Mouse (Mus musculus) stomach, postnatal 0 days (tissue): ENCODE measurements around the gene Grk6. TPM values are rescaled to one million over a fixed set of nuclear protein-coding genes. Genes with fewer than 3 reads are reported as not detected.

Experiments
- ATAC-seq: fragments of 200-750 bp; cut with Nextera tagmentation; 2 replicates; pipeline ENCODE4 v1.8.0; 2017; ENCODE audit not compliant: low FRiP score, low TSS enrichment
- DNase-seq: peaks from one replicate; pipeline ENCODE4 v3.0.0-alpha.2; 2016; ENCODE audit warnings: low spot score
- H3K27ac ChIP-seq: fragments of 300-500 bp; sonication (generic); replicated peaks from 2 replicates; pipeline ENCODE4 v1.5.1; 2014; ENCODE audit warnings: mild to moderate bottlenecking, control low read depth
- H3K27me3 ChIP-seq: fragments of 300-500 bp; sonication (generic); 2 replicates; pipeline ENCODE4 v1.6.1; 2014; ENCODE audit warnings: low read length; ENCODE audit not compliant: control insufficient read depth, insufficient read depth
- H3K36me3 ChIP-seq: fragments of 300-500 bp; sonication (generic); 2 replicates; pipeline ENCODE4 v1.6.1; 2014; ENCODE audit warnings: low read length, mixed read lengths; ENCODE audit not compliant: control insufficient read depth, insufficient read depth
- H3K4me1 ChIP-seq: fragments of 300-500 bp; sonication (generic); replicated peaks from 2 replicates; pipeline ENCODE4 v1.6.1; 2014; ENCODE audit warnings: antibody characterized with exemption; ENCODE audit not compliant: control insufficient read depth, insufficient read depth
- H3K4me2 ChIP-seq: fragments of 300-500 bp; sonication (generic); replicated peaks from 2 replicates; pipeline ENCODE4 v1.6.1; 2014; ENCODE audit warnings: low read depth, mild to moderate bottlenecking, control low read depth, moderate library complexity
- H3K4me3 ChIP-seq: fragments of 300-500 bp; sonication (generic); 2 replicates; pipeline ENCODE4 v1.5.1; 2014; ENCODE audit warnings: low read depth, low read length, control low read depth
- H3K9ac ChIP-seq: fragments of 300-500 bp; sonication (generic); 2 replicates; pipeline ENCODE4 v1.6.1; 2014; ENCODE audit warnings: mild to moderate bottlenecking, low read length, control low read depth, mixed read lengths
- H3K9me3 ChIP-seq: fragments of 300-500 bp; sonication (generic); 2 replicates; pipeline ENCODE4 v1.6.1; 2016; ENCODE audit warnings: low read length; ENCODE audit not compliant: control insufficient read depth
- CTCF ChIP-seq: IDR thresholded peaks from 2 replicates; pipeline ENCODE4 v1.5.1; 2016; ENCODE audit warnings: antibody characterized with exemption, low read depth, mild to moderate bottlenecking, moderate library complexity
- EP300 ChIP-seq: optimal IDR thresholded peaks from 2 replicates; pipeline ENCODE3; 2016; ENCODE audit warnings: antibody characterized with exemption
- WGBS: fragments of 180-500 bp; shearing (Covaris S2); extraction: QIAGEN DNeasy Blood & Tissue Kit; methylation state at CpG from one replicate; pipeline ENCODE4 v1.1.7; 2014; 5-methylcytosine and 5-hydroxymethylcytosine counted together
- polyA plus RNA-seq: library from polyadenylated mRNA; unstranded; fragments of >200 nt; fragmentation: Nextera tagmentation; extraction: Ambion mirVana; gene quantifications from 2 replicates; pipeline ENCODE4 v1.2.1, GENCODE M21; 2015

Grk6 gene
- polyA plus RNA-seq, 1 experiment from 2014 or later: 17.7 TPM

DNA sequence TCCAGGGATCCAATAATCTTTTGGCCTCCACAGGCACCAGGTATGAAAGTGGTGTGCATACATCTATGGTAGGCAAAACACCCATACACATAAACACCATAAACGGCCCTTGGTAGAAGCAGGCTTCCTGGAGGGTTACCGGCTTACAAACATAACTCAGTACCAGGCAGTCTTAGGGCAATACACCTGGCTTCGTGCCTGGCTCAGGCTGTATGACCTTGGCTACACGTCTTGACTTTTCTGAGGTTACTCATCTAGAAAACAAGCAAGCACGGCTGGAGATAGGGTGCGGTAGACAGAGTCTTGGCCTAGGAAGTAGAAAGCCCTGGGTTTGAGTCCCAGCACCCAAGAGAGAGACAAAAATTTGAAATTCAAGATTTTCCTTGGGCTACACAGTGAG, 51.8 kb downstream of the Grk6 start:
- 54% methylated on average over 6 of the region's 6 CpGs for WGBS
- no peaks in the 10 kb centered on the region for H3K4me1 ChIP-seq
- ATAC-seq (no peak), DNase-seq (no peak)
- 0 out of 2 replicates have a peak overlapping the region, but pooled peaks have one; percentile 40 for H3K27ac ChIP-seq
- no peaks in the 10 kb centered on the region for H3K9me3 ChIP-seq
- no peak overlapping the region for H3K9ac ChIP-seq
- H3K36me3 ChIP-seq: peaks cover 17% of the 10 kb centered on the region
- no peak for TF ChIP-seq CTCF
- H3K4me2 ChIP-seq: no peak overlapping the region
- H3K4me3 ChIP-seq: no peak overlapping the region
- H3K27me3 ChIP-seq: peaks cover 2% of the 10 kb centered on the region; the same call in 1 of the 2 replicates

DNA sequence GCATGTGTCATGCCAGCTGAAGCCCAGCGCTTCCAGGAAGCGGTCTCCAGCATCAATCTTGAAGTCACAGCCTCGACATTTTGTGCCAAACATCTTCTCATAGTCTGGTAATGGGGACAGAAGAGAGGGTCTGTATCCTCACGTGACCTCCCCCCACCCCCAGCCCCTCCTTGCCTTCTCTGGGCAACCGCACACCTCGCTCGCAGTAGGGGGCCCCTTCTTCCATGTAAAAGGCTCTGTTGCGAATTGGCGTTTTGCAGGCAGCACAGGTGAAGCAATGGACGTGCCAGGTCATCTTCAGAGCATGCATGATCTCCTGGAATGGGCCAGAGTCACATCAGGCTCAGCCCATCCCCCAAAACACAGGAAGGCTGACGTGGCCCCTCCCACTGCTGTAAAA, 54.0 kb downstream of the Grk6 start:
- no peak for ATAC-seq
- 60% methylated on average over 11 of the region's 11 CpGs for WGBS

DNA sequence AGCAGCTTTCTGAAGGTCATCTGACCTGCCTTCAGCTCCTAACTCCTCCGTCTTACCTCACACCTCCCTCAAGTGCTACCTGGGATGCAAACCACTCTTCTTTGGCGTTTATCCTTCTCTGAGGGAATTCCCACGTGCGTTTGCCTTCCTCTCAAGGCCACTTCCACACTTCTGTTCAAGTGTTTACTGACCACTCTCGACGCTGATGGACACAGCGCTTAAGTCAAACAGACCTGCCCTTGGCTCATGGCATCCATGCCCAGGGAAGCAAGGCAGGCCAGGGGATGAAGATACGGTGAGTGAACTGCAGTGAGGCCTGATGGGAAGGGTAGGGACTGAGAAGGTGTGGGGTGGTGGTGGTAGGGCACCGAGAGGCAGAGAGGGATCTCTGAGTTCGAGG, 55.7 kb downstream of the Grk6 start:
- WGBS: 70% methylated on average over 10 of the region's 10 CpGs
- H3K4me1 ChIP-seq: no peaks in the 10 kb centered on the region
- H3K27ac ChIP-seq: no peak overlapping the region
- H3K4me2 ChIP-seq: no peak overlapping the region
- ATAC-seq: no peak
- no peak overlapping the region for H3K4me3 ChIP-seq
- peaks cover 33% of the 10 kb centered on the region for H3K36me3 ChIP-seq
- H3K9ac ChIP-seq: no peak overlapping the region
- TF ChIP-seq CTCF (no peak), EP300 (no peak)
- H3K9me3 ChIP-seq: no peaks in the 10 kb centered on the region
- no peaks in the 10 kb centered on the region for H3K27me3 ChIP-seq
- DNase-seq: no peak

More for the DNA sequence above, 54.0 kb downstream of the Grk6 start:
- Histone ChIP-seq H3K27ac (no peak overlapping the region), H3K4me3 (no peak overlapping the region), H3K4me1 (no peaks in the 10 kb centered on the region), H3K9me3 (no peaks in the 10 kb centered on the region), H3K4me2 (no peak overlapping the region), H3K9ac (no peak overlapping the region), H3K27me3 (no peaks in the 10 kb centered on the region), H3K36me3 (peaks cover 22% of the 10 kb centered on the region)
- TF ChIP-seq CTCF (no peak), EP300 (no peak)
- DNase-seq: no peak

DNA sequence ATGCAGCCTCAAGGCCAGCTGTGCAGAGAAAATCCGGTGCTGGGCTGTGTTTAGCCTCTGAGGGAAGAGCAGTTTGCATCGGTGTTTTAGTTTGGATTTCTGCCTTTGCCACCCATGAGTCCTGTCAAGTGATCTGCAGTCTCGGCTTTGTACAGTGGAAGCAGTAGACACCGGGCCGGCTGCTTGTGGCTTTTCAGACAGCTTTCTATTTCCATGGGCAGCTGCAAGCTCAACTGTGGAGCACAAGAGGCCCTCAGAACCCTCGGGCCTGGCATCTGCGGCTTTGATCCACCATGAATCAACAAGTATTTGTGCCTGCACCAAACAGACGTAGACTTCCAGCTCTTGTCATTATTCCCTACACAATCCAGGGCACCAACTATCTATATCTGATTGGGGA, 57.5 kb downstream of the Grk6 start:
- Histone ChIP-seq H3K4me1 (no peaks in the 10 kb centered on the region), H3K27me3 (no peaks in the 10 kb centered on the region), H3K4me2 (no peak overlapping the region), H3K9me3 (no peaks in the 10 kb centered on the region), H3K27ac (no peak overlapping the region), H3K4me3 (no peak overlapping the region), H3K9ac (no peak overlapping the region), H3K36me3 (peaks cover 49% of the 10 kb centered on the region)
- no peak for DNase-seq
- TF ChIP-seq CTCF (no peak), EP300 (no peak)
- ATAC-seq: no peak
- WGBS: 81% methylated on average over 8 of the region's 8 CpGs

DNA sequence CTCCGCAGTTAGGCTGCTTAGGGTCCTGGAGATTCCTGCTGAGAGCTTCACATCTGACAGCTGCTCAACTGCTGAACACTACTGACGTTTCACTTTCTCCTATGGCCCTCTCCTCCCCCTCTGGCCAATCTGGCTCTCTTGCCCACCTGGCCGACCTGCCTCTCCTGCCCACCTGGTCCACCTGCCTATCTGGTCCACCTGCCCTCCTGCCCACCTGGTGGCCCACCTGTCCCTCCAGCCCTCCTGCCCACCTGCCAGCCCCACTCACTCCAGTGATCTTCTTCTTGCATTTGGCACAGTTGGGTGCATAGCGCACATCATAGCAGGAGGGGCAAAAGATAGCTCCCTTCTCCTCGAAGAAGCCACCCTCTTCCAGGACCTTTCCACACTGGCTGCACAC, 59.5 kb downstream of the Grk6 start:
- TF ChIP-seq CTCF: no peak
- no peak for TF ChIP-seq EP300
- no peak overlapping the region for H3K4me2 ChIP-seq
- peaks cover 47% of the 10 kb centered on the region for H3K36me3 ChIP-seq
- H3K27me3 ChIP-seq: no peaks in the 10 kb centered on the region
- no peak for ATAC-seq
- no peak overlapping the region for H3K9ac ChIP-seq
- no peaks in the 10 kb centered on the region for H3K4me1 ChIP-seq
- H3K27ac ChIP-seq: no peak overlapping the region
- WGBS: 77% methylated on average over 5 of the region's 5 CpGs
- H3K9me3 ChIP-seq: no peaks in the 10 kb centered on the region
- H3K4me3 ChIP-seq: no peak overlapping the region
- no peak for DNase-seq

DNA sequence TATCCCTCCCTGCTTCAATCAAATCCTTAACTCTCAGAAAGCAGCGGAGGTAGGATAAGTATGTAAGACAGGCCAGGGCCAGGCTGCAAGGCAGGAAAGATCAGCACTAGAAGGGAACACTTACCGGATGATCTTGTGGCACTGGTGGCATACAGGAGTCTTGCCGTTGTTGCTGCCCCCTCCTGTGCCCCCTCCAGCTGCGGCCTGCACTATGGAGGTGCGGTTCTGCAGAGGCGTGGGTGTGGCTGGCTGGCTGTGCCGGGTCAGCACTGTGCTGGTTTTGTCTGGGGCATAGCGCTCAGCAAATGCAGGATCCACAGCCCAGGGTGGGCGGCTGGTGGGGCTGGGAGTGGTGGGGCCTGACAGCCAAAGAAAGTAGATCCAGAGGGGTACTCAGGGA, 60.9 kb downstream of the Grk6 start:
- no peaks in the 10 kb centered on the region for H3K27me3 ChIP-seq
- H3K9ac ChIP-seq: no peak overlapping the region
- H3K4me1 ChIP-seq: peaks cover 5% of the 10 kb centered on the region; the same call in 1 of the 2 replicates
- no peak overlapping the region for H3K4me3 ChIP-seq
- no peaks in the 10 kb centered on the region for H3K9me3 ChIP-seq
- TF ChIP-seq CTCF (no peak), EP300 (no peak)
- peaks cover 43% of the 10 kb centered on the region for H3K36me3 ChIP-seq
- WGBS: 84% methylated on average over 9 of the region's 9 CpGs
- ATAC-seq (no peak), DNase-seq (no peak)
- H3K4me2 ChIP-seq: no peak overlapping the region
- no peak overlapping the region for H3K27ac ChIP-seq
